Mouse (Mus musculus) left cerebral cortex, postnatal 10 days (tissue): ENCODE measurements around the gene Slc34a3. TPM values are rescaled to one million over a fixed set of nuclear protein-coding genes. Genes with fewer than 3 reads are reported as not detected.
"Not testable (repeated sequence)": the region's sequence is repeated elsewhere in the genome, so short reads cannot be mapped to it uniquely, and the experiment has no call there.

ENCODE experiments used
- DNase-seq, 2 experiments: peaks; one replicate each; pipeline ENCODE4 v3.0.0; 2021 to 2022; ENCODE audit warnings: low spot score in 2 of 2, mixed read lengths in 1 of 2; ENCODE audit errors: extremely low spot score in 1 of 2
- intact Hi-C: fragments of 180-260 bp; cut with DNase I; formaldehyde crosslinking; loops from one replicate; pipeline ENCODE4 v1.15.1; 2025
- total RNA-seq, 2 experiments: library from RNA; stranded (reverse); gene quantifications; 2 replicates each; pipeline ENCODE4 v1.2.3; 2021

The Slc34a3 gene
- total RNA-seq = not detected

- no peak for DNase-seq
- intact Hi-C loops = no loop called here
These were observed at the start of gene Slc34a3 for GRCm38 (mm10) chr2:25234050-25234449. Slc34a3 (minus strand) TSS chr2:25234364.

GRCm38 (mm10) chr2:25278928-25279882 is 45.0 kb upstream of the Slc34a3 start:
- DNase-seq = peak in 1 of 2 experiments; percentile 88
- intact Hi-C loops = loop anchor here (5.0 kb wide), 1 partner anchor 48 kb away; no protein-coding TSS in a partner anchor

- intact Hi-C loops = no loop called here
- DNase-seq = no peak
These were observed 38.8 kb upstream of the Slc34a3 start for GRCm38 (mm10) chr2:25273010-25273409.

GRCm38 (mm10) chr2:25272515-25272914 is 38.4 kb upstream of the Slc34a3 start:
- DNase-seq = no peak
- intact Hi-C loops = no loop called here

GRCm38 (mm10) chr2:25271827-25272511 is 37.8 kb upstream of the Slc34a3 start, which contains the start of the genes Ssna1 and Anapc2:
Ssna1 (minus strand) TSS chr2:25272438.
Anapc2 (plus strand) TSS chr2:25272478.
- intact Hi-C loops = no loop called here
- peak; percentile 96 to 99 for DNase-seq

GRCm38 (mm10) chr2:25267746-25268309 is 33.7 kb upstream of the Slc34a3 start:
- no peak for DNase-seq
- intact Hi-C loops = no loop called here

- DNase-seq = no peak
- intact Hi-C loops = no loop called here
These were observed 33.1 kb upstream of the Slc34a3 start for GRCm38 (mm10) chr2:25267241-25267640.

GRCm38 (mm10) chr2:25266720-25267119 is 32.6 kb upstream of the Slc34a3 start:
- peak in 1 of 2 experiments; percentile 71 for DNase-seq
- intact Hi-C loops = no loop called here

- no peak for DNase-seq
These were observed 31.9 kb upstream of the Slc34a3 start for GRCm38 (mm10) chr2:25265897-25266656.

GRCm38 (mm10) chr2:25264851-25265250 is 30.7 kb upstream of the Slc34a3 start:
- intact Hi-C loops = no loop called here
- no peak for DNase-seq

More at GRCm38 (mm10) chr2:25265897-25266656, 31.9 kb upstream of the Slc34a3 start:
- intact Hi-C loops = no loop called here

GRCm38 (mm10) chr2:25264286-25264660 is 30.1 kb upstream of the Slc34a3 start:
- no peak for DNase-seq
- intact Hi-C loops = no loop called here

- no peak for DNase-seq
- intact Hi-C loops = no loop called here
These were observed 29.6 kb upstream of the Slc34a3 start for GRCm38 (mm10) chr2:25263623-25264285.

- intact Hi-C loops = no loop called here
- peak in 1 of 2 experiments; percentile 72 for DNase-seq
These were observed 28.8 kb upstream of the Slc34a3 start for GRCm38 (mm10) chr2:25262795-25263622.

- DNase-seq = peak; percentile 96 to 98
- intact Hi-C loops = no loop called here
These were observed 28.2 kb upstream of the Slc34a3 start, which contains the start of gene Tprn for GRCm38 (mm10) chr2:25262291-25262767. Tprn (plus strand) TSS chr2:25262618.

- no peak for DNase-seq
- intact Hi-C loops = no loop called here
These were observed 27.7 kb upstream of the Slc34a3 start for GRCm38 (mm10) chr2:25261870-25262269.

- DNase-seq = no peak
- intact Hi-C loops = no loop called here
These were observed 24.7 kb upstream of the Slc34a3 start for GRCm38 (mm10) chr2:25258887-25259286.

GRCm38 (mm10) chr2:25257250-25257649 is 23.1 kb upstream of the Slc34a3 start:
- DNase-seq, intact Hi-C loops: not testable (repeated sequence)
